Mouse (Mus musculus) myocyte (in vitro differentiated cells): ENCODE data around the gene Tubgcp2. TPM values are rescaled to one million over a fixed set of nuclear protein-coding genes. Genes with fewer than 3 reads are reported as not detected.

Experiments used
- H3K27me3 ChIP-seq: one replicate; pipeline ENCODE4 v1.6.1; 2011; ENCODE audit not compliant: control insufficient read depth, insufficient read depth, insufficient read length
- H3K36me3 ChIP-seq: one replicate; pipeline ENCODE4 v1.6.1; 2011; ENCODE audit not compliant: control insufficient read depth, insufficient read depth
- H3K4me2 ChIP-seq: one replicate; pipeline ENCODE4 v1.6.1; 2011; ENCODE audit warnings: low read depth, control low read depth
- H3K4me3 ChIP-seq: one replicate; pipeline ENCODE4 v1.5.1; 2011; ENCODE audit warnings: mild to moderate bottlenecking, control low read depth, moderate library complexity
- H3K79me2 ChIP-seq: one replicate; pipeline ENCODE4 v1.6.1; 2011; ENCODE audit not compliant: control insufficient read depth, insufficient read depth
- H3ac ChIP-seq: one replicate; pipeline ENCODE4 v1.6.1; 2011; ENCODE audit not compliant: control insufficient read depth, insufficient read length
- CEBPB ChIP-seq: IDR thresholded peaks from 2 replicates; pipeline ENCODE4 v1.6.1; 2011; ENCODE audit warnings: mild to moderate bottlenecking, moderate library complexity; ENCODE audit not compliant: poor library complexity, insufficient read depth, severe bottlenecking
- E2F4 ChIP-seq: IDR thresholded peaks from one replicate; pipeline ENCODE4 v1.6.1; 2011; ENCODE audit warnings: mild to moderate bottlenecking, control low read depth, moderate library complexity; ENCODE audit not compliant: insufficient read depth
- MAX ChIP-seq: IDR thresholded peaks from one replicate; pipeline ENCODE4 v1.6.1; 2011; ENCODE audit warnings: low read depth, mild to moderate bottlenecking, control low read depth
- MYOD1 ChIP-seq, 3 experiments: IDR thresholded peaks; one replicate each; pipeline ENCODE4 v1.6.1; 2011; ENCODE audit warnings: control low read depth in 2 of 3, low read depth in 2 of 3, mild to moderate bottlenecking in 2 of 3, moderate library complexity in 1 of 3; ENCODE audit not compliant: insufficient read length in 2 of 3, control insufficient read depth in 1 of 3
- MYOG ChIP-seq, 3 experiments: IDR thresholded peaks; one replicate each; pipeline ENCODE4 v1.6.1; 2011; ENCODE audit warnings: control low read depth in 2 of 3, low read depth in 2 of 3, mild to moderate bottlenecking in 2 of 3; ENCODE audit not compliant: insufficient read length in 2 of 3, control insufficient read depth in 1 of 3, insufficient read depth in 1 of 3
- POLR2A ChIP-seq: IDR thresholded peaks from one replicate; pipeline ENCODE4 v1.6.1; 2011; ENCODE audit warnings: low read depth, mild to moderate bottlenecking, control low read depth, moderate library complexity; ENCODE audit not compliant: insufficient read length
- POLR2AphosphoS2 ChIP-seq: IDR thresholded peaks from one replicate; pipeline ENCODE4 v1.6.1; 2011; ENCODE audit warnings: low read depth, control low read depth; ENCODE audit not compliant: insufficient read length
- REST ChIP-seq: IDR thresholded peaks from one replicate; pipeline ENCODE4 v1.6.1; 2011; ENCODE audit warnings: mild to moderate bottlenecking, control low read depth, moderate library complexity; ENCODE audit not compliant: insufficient read depth, insufficient read length
- SRF ChIP-seq: IDR thresholded peaks from one replicate; pipeline ENCODE4 v1.6.1; 2011; ENCODE audit warnings: low read depth; ENCODE audit not compliant: control insufficient read depth, insufficient read length
- TCF12 ChIP-seq: IDR thresholded peaks from one replicate; pipeline ENCODE4 v1.6.1; 2011; ENCODE audit warnings: mild to moderate bottlenecking, control low read depth; ENCODE audit not compliant: poor library complexity, insufficient read depth, severe bottlenecking
- TCF3 ChIP-seq: IDR thresholded peaks from one replicate; pipeline ENCODE4 v1.6.1; 2011; ENCODE audit warnings: low read depth, control low read depth; ENCODE audit not compliant: insufficient read length
- USF1 ChIP-seq: IDR thresholded peaks from one replicate; pipeline ENCODE4 v1.6.1; 2011; ENCODE audit warnings: low read depth, mild to moderate bottlenecking, control low read depth, moderate library complexity
- polyA plus RNA-seq: library from polyadenylated mRNA; unstranded; fragments of >200 nt; fragmentation: generic; extraction: Trizol; gene quantifications from one replicate; pipeline ENCODE4 v1.2.1, GENCODE M21; 2012; ENCODE audit warnings: missing spikeins

The Tubgcp2 gene
- polyA plus RNA-seq, 1 experiment = 22.1 TPM

GRCm38 (mm10) chr7:140048361-140049114, 12.1 kb upstream of the Tubgcp2 start, which contains the start of gene Msx3:
Msx3 (minus strand) TSS chr7:140049089.
- TF ChIP-seq REST (no peak), POLR2A (no peak), MYOG (IDR thresholded peaks at IDR 0.05; ENCODE audit: control insufficient read depth in 1 of 3, insufficient read depth in 1 of 3, insufficient read length in 2 of 3, low read depth in 2 of 3) (no peak), USF1 (no peak), TCF3 (no peak), CEBPB (no peak), E2F4 (no peak)
- Histone ChIP-seq H3K4me3 (peak within 1 kb of the TSS; percentile 17), H3K79me2 (no peaks in the 10 kb centered on the region), H3K36me3 (no peaks in the 10 kb centered on the region), H3ac (no peak within 1 kb of the TSS), H3K27me3 (peaks cover 41% of the 10 kb centered on the region), H3K4me2 (peak within 1 kb of the TSS; percentile 77)

- Histone ChIP-seq H3K4me3 (no peak overlapping the region), H3ac (no peak overlapping the region), H3K36me3 (no peaks in the 10 kb centered on the region), H3K79me2 (no peaks in the 10 kb centered on the region), H3K4me2 (peak overlapping the region; percentile 77), H3K27me3 (peaks cover 41% of the 10 kb centered on the region)
- TF ChIP-seq MAX (no peak), POLR2A (no peak), TCF3 (no peak), REST (no peak), E2F4 (no peak), USF1 (no peak), SRF (no peak), MYOD1 (IDR thresholded peaks at IDR 0.05; ENCODE audit: control insufficient read depth in 1 of 3, insufficient read length in 2 of 3, low read depth in 2 of 3) (no peak), TCF12 (no peak), POLR2AphosphoS2 (no peak), MYOG (IDR thresholded peaks at IDR 0.05; ENCODE audit: control insufficient read depth in 1 of 3, insufficient read depth in 1 of 3, insufficient read length in 2 of 3, low read depth in 2 of 3) (no peak), CEBPB (no peak)
Measured at GRCm38 (mm10) chr7:140047811-140048311, 11.4 kb upstream of the Tubgcp2 start.

GRCm38 (mm10) chr7:140045546-140045945, 9.1 kb upstream of the Tubgcp2 start:
- Histone ChIP-seq H3K79me2 (no peaks in the 10 kb centered on the region), H3K36me3 (no peaks in the 10 kb centered on the region), H3K4me2 (no peak overlapping the region), H3ac (no peak overlapping the region), H3K4me3 (no peak overlapping the region), H3K27me3 (peaks cover 41% of the 10 kb centered on the region)
- TF ChIP-seq USF1 (no peak), CEBPB (no peak), SRF (no peak)

- H3K27me3 ChIP-seq = peaks cover 24% of the 10 kb centered on the region
- H3K36me3 ChIP-seq = no peaks in the 10 kb centered on the region
- no peak overlapping the region for H3ac ChIP-seq
- no peaks in the 10 kb centered on the region for H3K79me2 ChIP-seq
- H3K4me3 ChIP-seq = no peak overlapping the region
- TF ChIP-seq MYOD1 (IDR thresholded peaks at IDR 0.05; ENCODE audit: control insufficient read depth in 1 of 3, insufficient read length in 2 of 3, low read depth in 2 of 3) = no peak
- TF ChIP-seq SRF = no peak
- no peak for TF ChIP-seq CEBPB
- no peak for TF ChIP-seq E2F4
- TF ChIP-seq POLR2A = no peak
- no peak for TF ChIP-seq TCF12
- TF ChIP-seq MYOG (IDR thresholded peaks at IDR 0.05; ENCODE audit: control insufficient read depth in 1 of 3, insufficient read depth in 1 of 3, insufficient read length in 2 of 3, low read depth in 2 of 3) = no peak
- no peak for TF ChIP-seq USF1
- no peak for TF ChIP-seq TCF3
- TF ChIP-seq POLR2AphosphoS2 = no peak
- no peak for TF ChIP-seq REST
- TF ChIP-seq MAX = no peak
- no peak overlapping the region for H3K4me2 ChIP-seq
Measured at GRCm38 (mm10) chr7:140042728-140043127, 6.3 kb upstream of the Tubgcp2 start.

- Histone ChIP-seq H3K4me3 (peak overlapping the region; percentile 62), H3K79me2 (peaks cover 11% of the 10 kb centered on the region), H3K27me3 (no peaks in the 10 kb centered on the region), H3K4me2 (peak overlapping the region; percentile 75), H3ac (no peak overlapping the region), H3K36me3 (no peaks in the 10 kb centered on the region)
- TF ChIP-seq MAX = no peak
- no peak for TF ChIP-seq SRF
- TF ChIP-seq REST = no peak
- no peak for TF ChIP-seq TCF3
- TF ChIP-seq MYOD1 (IDR thresholded peaks at IDR 0.05; ENCODE audit: control insufficient read depth in 1 of 3, insufficient read length in 2 of 3, low read depth in 2 of 3) = no peak
- TF ChIP-seq TCF12 = no peak
- no peak for TF ChIP-seq E2F4
- TF ChIP-seq POLR2AphosphoS2 = no peak
- TF ChIP-seq POLR2A = no peak
- TF ChIP-seq MYOG (IDR thresholded peaks at IDR 0.05; ENCODE audit: control insufficient read depth in 1 of 3, insufficient read depth in 1 of 3, insufficient read length in 2 of 3, low read depth in 2 of 3) = no peak
- TF ChIP-seq USF1 = no peak
- TF ChIP-seq CEBPB = no peak
Measured at GRCm38 (mm10) chr7:140037171-140037555, 694 bp upstream of the Tubgcp2 start.
